Mouse (Mus musculus) limb, embryonic 14.5 days (tissue): ENCODE measurements at regions not wholly inside any gene's neighbourhood (a gene's known extent, or its start where the extent isn't known, plus 50 kb on each side); places are given as distances from the start of the nearest gene placed in this dataset.

ENCODE experiments used
- ATAC-seq: fragments of 200-750 bp; cut with Nextera tagmentation; 2 replicates; pipeline ENCODE4 v1.8.0; 2017; ENCODE audit warnings: low read depth, moderate number of reproducible peaks, moderate TSS enrichment; ENCODE audit not compliant: low FRiP score
- DNase-seq: peaks from one replicate; pipeline ENCODE4 v3.0.0-alpha.2; 2015; ENCODE audit warnings: low spot score
- H3K27ac ChIP-seq: fragments of 300-500 bp; sonication (generic); replicated peaks from 2 replicates; pipeline ENCODE4 v1.5.1; 2014; ENCODE audit warnings: low read depth, mild to moderate bottlenecking, low read length, moderate library complexity, mixed read lengths
- H3K27me3 ChIP-seq: fragments of 300-500 bp; sonication (generic); 2 replicates; pipeline ENCODE4 v1.6.1; 2014; ENCODE audit warnings: low read length, mixed read lengths; ENCODE audit not compliant: control insufficient read depth, insufficient read depth
- H3K36me3 ChIP-seq: fragments of 300-500 bp; sonication (generic); 2 replicates; pipeline ENCODE4 v1.6.1; 2014; ENCODE audit warnings: mild to moderate bottlenecking, low read length, moderate library complexity, mixed read lengths; ENCODE audit not compliant: control insufficient read depth, insufficient read depth
- H3K4me1 ChIP-seq: fragments of 300-500 bp; sonication (generic); 2 replicates; pipeline ENCODE4 v1.6.1; 2014; ENCODE audit warnings: antibody characterized with exemption, low read length, mixed read lengths; ENCODE audit not compliant: control insufficient read depth, insufficient read depth
- H3K4me2 ChIP-seq: fragments of 300-500 bp; sonication (generic); replicated peaks from 2 replicates; pipeline ENCODE4 v1.6.1; 2014; ENCODE audit warnings: low read depth, mild to moderate bottlenecking, low read length, moderate library complexity; ENCODE audit not compliant: severe bottlenecking
- H3K4me3 ChIP-seq: fragments of 300-500 bp; sonication (generic); replicated peaks from 2 replicates; pipeline ENCODE4 v1.5.1; 2014; ENCODE audit warnings: low read length
- H3K9ac ChIP-seq: fragments of 300-500 bp; sonication (generic); 2 replicates; pipeline ENCODE4 v1.6.1; 2014; ENCODE audit warnings: mild to moderate bottlenecking, low read depth, low read length, moderate library complexity; ENCODE audit not compliant: severe bottlenecking
- H3K9me3 ChIP-seq: fragments of 300-500 bp; sonication (generic); 2 replicates; pipeline ENCODE4 v1.6.1; 2016; ENCODE audit warnings: low read length; ENCODE audit not compliant: control insufficient read depth
- POLR2A ChIP-seq: fragments of 200-500 bp; IDR thresholded peaks from 2 replicates; pipeline ENCODE4 v1.8.0; 2012; ENCODE audit warnings: inconsistent platforms, mild to moderate bottlenecking, moderate library complexity, borderline replicate concordance; ENCODE audit not compliant: insufficient read depth, insufficient read length; ENCODE audit errors: extremely low read depth
- WGBS: fragments of 180-500 bp; shearing (Covaris S2); extraction: QIAGEN DNeasy Blood & Tissue Kit; methylation state at CpG from one replicate; pipeline ENCODE4 v1.1.7; 2014; 5-methylcytosine and 5-hydroxymethylcytosine counted together

GRCm38 (mm10) chr6:5663433-5664175 lies 61.8 kb upstream of the Dync1i1 start:
- Histone ChIP-seq H3K4me1 (no peaks in the 10 kb centered on the region), H3K4me3 (no peak overlapping the region), H3K36me3 (no peaks in the 10 kb centered on the region), H3K9ac (no peak overlapping the region), H3K27ac (no peak overlapping the region), H3K9me3 (no peaks in the 10 kb centered on the region), H3K4me2 (no peak overlapping the region), H3K27me3 (no peaks in the 10 kb centered on the region)
- WGBS: 88% methylated on average over 11 of the region's 11 CpGs
- TF ChIP-seq POLR2A: no peak
- ATAC-seq (no peak), DNase-seq (no peak)

- ATAC-seq (peak; percentile 63; the same call in 1 of the 2 replicates), DNase-seq (peak; percentile 83)
- Histone ChIP-seq H3K9ac (no peak overlapping the region), H3K4me2 (no peak overlapping the region), H3K4me3 (no peak overlapping the region), H3K27me3 (no peaks in the 10 kb centered on the region), H3K36me3 (no peaks in the 10 kb centered on the region), H3K4me1 (no peaks in the 10 kb centered on the region), H3K27ac (no peak overlapping the region), H3K9me3 (no peaks in the 10 kb centered on the region)
- 23% methylated on average over 9 of the region's 9 CpGs for WGBS
- no peak for TF ChIP-seq POLR2A
These were observed 80.2 kb upstream of the Dync1i1 start for GRCm38 (mm10) chr6:5645150-5645732.

GRCm38 (mm10) chr6:5634222-5634621 lies 91.2 kb upstream of the Dync1i1 start:
- H3K36me3 ChIP-seq: no peaks in the 10 kb centered on the region
- H3K9me3 ChIP-seq: no peaks in the 10 kb centered on the region
- no peak for DNase-seq
- H3K4me2 ChIP-seq: no peak overlapping the region
- no peaks in the 10 kb centered on the region for H3K27me3 ChIP-seq
- no peak for ATAC-seq
- H3K9ac ChIP-seq: no peak overlapping the region
- no peak overlapping the region for H3K27ac ChIP-seq
- 86% methylated on average over 9 of the region's 9 CpGs for WGBS
- TF ChIP-seq POLR2A: no peak
- H3K4me3 ChIP-seq: no peak overlapping the region
- no peaks in the 10 kb centered on the region for H3K4me1 ChIP-seq

- WGBS: 22% methylated on average over 10 of the region's 10 CpGs
These were observed 92.3 kb upstream of the Dync1i1 start for GRCm38 (mm10) chr6:5633036-5633708.

GRCm38 (mm10) chr6:5624085-5624484 lies 101.4 kb upstream of the Dync1i1 start:
- 71% methylated on average over 2 of the region's 2 CpGs for WGBS
- Histone ChIP-seq H3K9ac (no peak overlapping the region), H3K4me1 (no peaks in the 10 kb centered on the region), H3K27me3 (no peaks in the 10 kb centered on the region), H3K4me3 (no peak overlapping the region), H3K9me3 (no peaks in the 10 kb centered on the region), H3K36me3 (no peaks in the 10 kb centered on the region), H3K27ac (no peak overlapping the region), H3K4me2 (no peak overlapping the region)
- TF ChIP-seq POLR2A: no peak
- DNase-seq (no peak), ATAC-seq (no peak)

More at GRCm38 (mm10) chr6:5633036-5633708, 92.3 kb upstream of the Dync1i1 start:
- DNase-seq (peak; percentile 66), ATAC-seq (no peak)
- H3K9me3 ChIP-seq: no peaks in the 10 kb centered on the region
- no peaks in the 10 kb centered on the region for H3K4me1 ChIP-seq
- H3K9ac ChIP-seq: no peak overlapping the region
- no peaks in the 10 kb centered on the region for H3K36me3 ChIP-seq
- no peak overlapping the region for H3K4me2 ChIP-seq
- H3K27ac ChIP-seq: no peak overlapping the region
- H3K27me3 ChIP-seq: no peaks in the 10 kb centered on the region
- no peak overlapping the region for H3K4me3 ChIP-seq
- no peak for TF ChIP-seq POLR2A
